Mouse (Mus musculus) right cerebral cortex, postnatal 14 days (tissue): ENCODE results near the gene Elovl6.
A peak's percentile ranks its signal among the peaks of the same experiment; 100 is the strongest.

Source experiments
- DNase-seq: peaks from one replicate; pipeline ENCODE4 v3.0.0; 2022

Gene Elovl6

GRCm38 (mm10) chr3:129650293-129650612 lies 118.1 kb downstream of the Elovl6 start:
- no peak for DNase-seq

GRCm38 (mm10) chr3:129650931-129651330 lies 118.8 kb downstream of the Elovl6 start:
- DNase-seq: no peak

GRCm38 (mm10) chr3:129651765-129652164 lies 119.6 kb downstream of the Elovl6 start:
- no peak for DNase-seq

GRCm38 (mm10) chr3:129652476-129652875 lies 120.3 kb downstream of the Elovl6 start:
- DNase-seq: no peak

- no peak for DNase-seq
Measured at GRCm38 (mm10) chr3:129656540-129656939, 124.4 kb downstream of the Elovl6 start.

- DNase-seq: no peak
Measured at GRCm38 (mm10) chr3:129657222-129657621, 125.1 kb downstream of the Elovl6 start.

GRCm38 (mm10) chr3:129657775-129658174 lies 125.6 kb downstream of the Elovl6 start:
- DNase-seq: no peak

- no peak for DNase-seq
Measured at GRCm38 (mm10) chr3:129658776-129659175, 126.6 kb downstream of the Elovl6 start.

- DNase-seq: no peak
Measured at GRCm38 (mm10) chr3:129663906-129664305, 131.8 kb downstream of the Elovl6 start.

- no peak for DNase-seq
Measured at GRCm38 (mm10) chr3:129675923-129676322, 143.8 kb downstream of the Elovl6 start.

GRCm38 (mm10) chr3:129680258-129680657 lies 148.1 kb downstream of the Elovl6 start:
- DNase-seq: no peak

GRCm38 (mm10) chr3:129681841-129682240 lies 149.7 kb downstream of the Elovl6 start:
- DNase-seq: no peak

- DNase-seq: peak; percentile 52
Measured at GRCm38 (mm10) chr3:129682389-129682788, 150.2 kb downstream of the Elovl6 start.

- peak; percentile 22 for DNase-seq
Measured at GRCm38 (mm10) chr3:129683060-129683679, 151.0 kb downstream of the Elovl6 start.

- DNase-seq: no peak
Measured at GRCm38 (mm10) chr3:129686196-129686595, 154.0 kb downstream of the Elovl6 start.

- DNase-seq: peak; percentile 59
Measured at GRCm38 (mm10) chr3:129686698-129687333, 154.7 kb downstream of the Elovl6 start.

GRCm38 (mm10) chr3:129687429-129687828 lies 155.3 kb downstream of the Elovl6 start:
- DNase-seq: no peak
